Mouse (Mus musculus): ENCODE data around the gene Ypel2.
"Not testable (repeated sequence)": the region's sequence is repeated elsewhere in the genome, so short reads cannot be mapped to it uniquely, and the experiment has no call there.

The Ypel2 gene

DNA sequence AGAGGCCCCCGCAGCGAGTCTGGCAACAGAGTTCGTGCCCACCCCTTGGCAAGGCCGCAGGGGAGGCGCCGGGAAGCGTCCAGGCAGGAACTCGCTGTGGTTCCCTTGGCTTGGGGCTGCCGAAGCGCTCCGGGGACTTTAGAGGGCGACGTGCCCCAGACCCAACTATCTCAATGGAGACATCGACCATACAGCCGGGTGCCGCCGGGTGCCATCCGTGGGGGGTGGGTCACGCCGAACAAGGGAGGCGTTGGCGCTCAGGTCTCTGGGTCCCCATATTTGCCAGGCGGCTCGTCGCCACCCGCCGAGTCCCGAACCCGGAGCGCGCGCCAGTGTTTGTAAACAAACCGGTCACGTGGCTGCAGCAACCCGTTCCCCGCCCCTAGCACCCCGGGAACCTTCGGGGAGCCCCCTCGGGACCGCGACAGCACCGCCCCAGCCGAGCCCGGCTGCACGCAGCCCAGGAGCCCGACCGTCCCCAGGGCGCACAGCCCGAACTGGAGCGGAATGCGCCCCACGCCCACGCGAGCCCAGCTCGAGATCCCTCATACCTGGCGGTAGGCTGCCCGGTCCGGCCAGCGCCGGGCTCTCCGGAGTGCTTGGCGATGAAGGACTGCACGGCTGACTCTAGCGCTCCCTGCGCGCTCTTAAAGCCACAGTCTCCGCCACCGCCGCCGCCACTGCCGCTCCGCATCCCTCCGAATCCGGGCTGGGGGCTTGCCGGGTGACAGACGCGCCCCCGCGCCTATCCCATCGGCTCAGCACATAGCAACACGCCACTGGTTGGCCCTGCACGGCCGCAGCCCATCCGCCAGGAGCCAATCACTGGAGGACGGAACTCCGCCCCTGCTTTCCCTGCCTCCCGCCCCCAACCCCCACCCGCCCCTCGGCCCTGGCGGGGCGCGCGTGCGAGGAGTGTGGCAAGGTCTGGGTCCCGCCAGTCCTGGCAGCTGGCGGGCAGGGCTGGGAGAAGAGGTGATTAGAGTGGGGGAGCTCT, at the start of gene Ypel2:
Gene Ypel2 (minus strand): TSS at position 667 of the 997 bp plus-strand sequence.
- peak; percentile 99 for DNase-seq

DNA sequence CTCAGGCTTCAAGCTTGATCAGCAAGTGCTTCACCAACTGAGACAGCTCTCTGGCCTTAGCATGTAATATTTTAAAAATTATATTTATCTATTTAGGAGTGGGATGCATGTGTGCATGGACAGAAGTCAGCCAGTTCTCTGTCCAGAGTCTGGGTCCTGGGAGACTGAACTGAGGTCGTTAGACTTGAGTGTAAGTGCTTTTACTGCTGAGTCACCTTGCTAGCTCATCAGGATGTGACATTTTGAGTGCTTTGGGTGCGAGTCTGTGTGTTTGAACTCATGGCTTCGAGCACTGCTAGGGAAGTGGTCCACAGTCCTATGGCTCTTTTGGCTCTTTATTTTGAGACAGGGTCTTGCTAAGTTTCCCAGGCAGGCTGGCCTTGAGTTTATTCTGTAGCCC, 49.5 kb upstream of the Ypel2 start:
- DNase-seq: no peak

DNA sequence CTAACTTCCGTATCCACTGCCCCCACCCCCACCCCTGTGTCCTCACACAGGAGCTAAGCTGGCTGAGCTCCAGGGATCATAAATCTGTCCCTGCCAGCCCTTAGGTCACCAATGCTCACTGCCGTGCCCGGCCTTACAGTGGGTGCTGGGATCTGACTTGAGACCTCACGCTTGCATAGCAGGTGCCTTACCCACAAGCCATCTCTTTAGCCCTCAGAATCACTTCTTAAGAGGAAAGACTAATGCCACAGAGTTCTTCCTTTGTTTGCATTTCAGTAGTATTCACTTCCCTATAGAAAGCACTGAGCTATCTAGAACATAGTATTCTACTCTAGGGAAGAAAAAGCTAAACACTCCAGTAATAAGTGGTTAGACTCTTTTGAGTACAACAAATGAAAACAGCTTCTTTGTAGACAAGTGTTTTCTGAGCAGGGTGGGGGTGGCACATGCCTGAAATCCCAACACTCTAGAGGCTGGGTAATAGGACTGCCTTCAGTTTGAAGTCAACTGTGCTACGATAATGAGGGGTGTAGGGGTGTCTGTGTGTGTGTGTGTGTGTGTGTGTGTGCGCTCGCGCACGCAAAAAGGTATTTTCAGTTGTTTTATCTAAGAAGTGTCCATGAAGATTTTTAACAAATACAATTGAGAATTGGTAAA, 45.9 kb upstream of the Ypel2 start:
- peak; percentile 34 for DNase-seq

DNA sequence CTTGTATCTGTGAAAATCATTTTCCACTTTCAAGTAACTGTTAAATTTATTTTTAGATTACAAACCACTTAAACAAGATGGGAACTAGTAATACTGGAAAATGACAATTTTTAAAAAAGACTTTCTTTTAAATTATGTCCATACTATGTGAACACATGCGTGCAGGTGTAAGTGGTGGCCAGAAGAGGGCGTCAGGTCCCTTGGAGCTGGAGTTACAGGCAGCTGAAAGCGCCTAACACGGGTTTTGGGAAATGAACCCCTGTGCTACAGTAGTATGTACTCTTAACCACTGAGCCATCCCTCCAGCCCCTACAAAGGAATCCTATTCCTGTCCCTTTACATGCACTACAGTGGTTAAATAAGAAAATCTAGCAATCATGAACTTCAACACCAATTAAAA, 42.7 kb upstream of the Ypel2 start:
- DNase-seq: no peak

DNA sequence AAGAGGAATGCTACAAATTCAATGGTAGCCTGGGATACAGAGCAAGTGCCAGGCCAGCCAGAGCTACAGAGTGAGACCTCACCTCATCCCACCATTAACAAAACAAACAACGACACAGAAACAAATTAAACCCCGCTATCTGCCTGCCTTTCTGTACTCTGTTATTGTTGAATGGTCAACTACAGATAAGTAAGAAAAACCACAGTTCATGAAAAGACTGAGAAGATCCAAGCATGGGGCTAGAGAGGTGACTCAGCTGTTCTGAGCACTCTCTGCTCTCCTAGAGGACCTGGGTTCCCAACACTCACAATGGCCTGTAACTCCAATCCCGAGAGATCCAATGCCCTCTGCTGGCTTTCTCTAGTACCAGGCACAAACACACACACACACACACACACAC, 34.7 kb upstream of the Ypel2 start:
- DNase-seq: no peak

DNA sequence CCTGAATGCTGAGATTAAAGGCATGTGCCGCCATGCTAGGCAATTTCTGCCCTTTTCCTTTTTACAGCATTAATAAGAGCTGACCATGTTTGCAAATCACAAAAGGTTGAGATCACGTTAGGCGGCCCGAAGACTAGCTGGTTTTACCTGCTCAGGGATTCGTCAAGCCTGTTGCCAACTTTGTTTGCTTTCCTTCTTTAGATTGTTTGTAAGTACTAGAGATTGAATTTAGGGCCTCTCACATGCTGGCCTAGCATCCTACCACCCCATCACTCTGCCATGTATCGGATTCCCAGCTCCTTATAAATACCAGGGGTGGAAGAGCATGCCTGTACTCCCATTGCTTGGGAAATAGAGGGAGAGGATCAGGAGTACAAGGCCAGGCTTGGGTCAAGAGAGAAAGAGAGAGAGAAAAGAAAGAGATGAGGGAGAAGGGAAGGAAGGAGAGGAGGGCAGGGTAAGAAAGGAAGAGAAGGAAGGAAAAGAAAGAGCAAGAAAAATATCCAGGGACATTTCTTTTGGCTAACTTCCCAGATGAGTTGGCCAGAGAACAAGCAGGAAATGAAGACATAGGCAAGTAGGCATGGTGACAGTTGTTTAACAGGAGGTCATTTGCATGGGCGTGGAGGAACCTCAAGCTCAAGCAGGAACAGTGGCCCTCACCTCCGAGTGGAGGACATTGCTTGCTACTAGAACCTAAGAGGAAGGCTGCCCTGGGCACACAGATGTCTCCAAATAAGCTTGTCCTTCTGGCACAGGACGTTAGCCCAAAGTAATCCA, 32.8 kb upstream of the Ypel2 start:
- DNase-seq: peak; percentile 30

DNA sequence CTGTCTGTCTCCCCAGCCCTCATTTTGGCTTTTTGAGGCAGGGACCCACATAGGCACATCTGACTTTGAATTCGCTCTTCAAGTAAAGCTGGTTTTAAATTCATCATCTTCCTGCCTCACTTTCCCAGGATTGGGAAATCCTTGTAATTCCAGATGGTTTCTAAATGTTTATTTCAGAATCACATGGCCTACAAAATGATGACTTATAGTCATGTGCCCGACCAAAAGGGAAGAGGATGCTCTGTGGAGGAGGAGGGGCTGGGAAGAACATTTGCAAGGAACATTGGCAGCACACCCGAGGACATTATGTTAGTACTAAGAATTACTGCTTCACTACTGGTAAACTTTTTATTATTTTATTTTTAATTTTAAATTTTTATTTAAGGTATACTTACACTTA, 31.8 kb upstream of the Ypel2 start:
- DNase-seq: no peak

DNA sequence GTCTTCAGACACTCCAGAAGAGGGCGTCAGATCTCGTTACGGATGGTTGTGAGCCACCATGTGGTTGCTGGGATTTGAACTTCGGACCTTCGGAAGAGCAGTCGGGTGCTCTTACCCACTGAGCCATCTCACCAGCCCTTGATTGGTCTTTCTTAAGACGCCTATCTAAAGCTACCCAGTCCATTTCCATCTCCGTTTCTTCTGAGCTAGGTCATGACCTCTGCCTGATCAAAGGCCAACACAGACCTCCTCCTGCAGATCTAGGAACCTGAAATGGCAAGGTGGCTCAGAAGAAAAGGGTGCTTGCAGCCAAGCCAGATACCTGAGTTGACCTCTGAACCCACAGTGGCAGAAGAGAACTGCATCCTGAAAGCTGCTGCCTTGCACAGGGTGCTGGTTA, 29.7 kb upstream of the Ypel2 start:
- DNase-seq: not testable (repeated sequence)

DNA sequence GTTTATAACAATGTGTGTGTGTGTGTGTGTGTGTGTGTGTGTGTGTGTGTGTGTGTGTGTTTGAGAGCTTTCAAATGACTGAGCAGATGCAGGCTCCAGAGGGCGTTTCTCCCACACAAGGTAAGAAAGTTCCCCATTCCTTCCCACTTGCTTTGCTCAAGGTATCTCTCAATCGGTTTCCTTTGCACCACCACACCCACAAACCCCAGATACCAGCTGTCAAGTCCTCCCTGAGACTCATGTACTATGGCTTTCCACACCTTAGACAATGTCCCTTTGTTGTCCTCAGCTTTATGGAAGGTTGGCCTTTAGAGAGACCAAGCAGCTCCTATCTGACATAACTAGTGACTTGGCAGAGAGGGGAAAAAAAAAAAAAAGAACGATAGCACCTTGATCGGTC, 29.3 kb upstream of the Ypel2 start:
- DNase-seq: no peak

DNA sequence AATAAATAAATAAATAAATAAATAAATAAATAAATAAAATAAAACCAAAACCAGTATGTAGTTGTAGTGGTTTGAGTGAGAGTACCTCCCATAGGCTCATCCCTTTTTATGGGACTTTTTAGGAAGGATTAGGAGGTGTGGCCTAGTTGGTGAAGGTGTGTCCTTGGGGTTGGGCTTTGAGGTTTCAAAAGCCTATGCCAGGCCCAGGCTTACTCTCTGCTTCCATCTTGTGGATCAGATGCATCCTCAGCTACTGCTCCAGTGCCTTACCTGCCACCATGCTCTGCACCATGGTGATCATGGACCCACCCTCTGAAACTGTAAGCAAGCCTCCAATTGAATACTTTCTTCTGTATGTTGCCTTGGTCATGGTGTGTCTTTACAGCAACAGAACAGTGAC, 28.0 kb upstream of the Ypel2 start:
- DNase-seq: no peak

DNA sequence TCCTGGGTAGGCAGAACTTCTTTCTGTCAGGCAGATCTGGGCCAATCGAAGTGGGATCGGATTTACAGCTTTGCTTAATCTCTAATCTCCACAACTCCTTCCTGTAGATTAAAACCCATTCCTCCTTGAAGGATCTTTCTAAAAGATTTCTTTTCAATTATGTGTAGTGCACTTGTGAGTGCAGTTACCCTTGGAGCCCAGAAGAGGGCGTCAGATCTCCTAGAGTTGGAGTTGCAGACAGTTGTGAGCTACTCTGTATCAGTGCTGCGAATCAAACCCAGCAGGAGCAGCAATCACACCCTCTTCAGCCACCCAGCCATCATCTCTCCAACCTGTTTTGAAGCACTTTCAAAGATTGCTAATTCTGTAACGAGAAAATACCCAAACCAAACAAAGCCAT, 26.9 kb upstream of the Ypel2 start:
- DNase-seq: no peak

DNA sequence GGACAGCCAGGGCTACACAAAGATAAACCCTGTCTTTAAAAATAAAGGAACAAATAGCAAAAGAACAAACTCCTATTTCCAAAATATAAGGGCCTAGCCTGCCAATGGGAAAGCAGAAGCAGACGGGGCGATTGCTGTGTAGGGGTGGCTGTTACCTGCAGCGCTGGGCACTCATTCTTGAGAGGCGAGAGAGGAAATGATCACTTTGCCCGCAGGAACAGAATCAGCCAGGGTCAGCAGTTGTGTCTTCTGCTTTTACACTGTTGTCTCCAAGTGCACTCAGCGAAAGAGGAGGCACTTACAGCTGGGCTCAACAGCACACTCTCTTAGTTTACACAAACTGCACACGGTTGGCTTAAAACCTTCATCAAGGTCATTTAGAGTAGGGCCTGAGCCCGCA, 25.9 kb upstream of the Ypel2 start:
- DNase-seq: no peak

DNA sequence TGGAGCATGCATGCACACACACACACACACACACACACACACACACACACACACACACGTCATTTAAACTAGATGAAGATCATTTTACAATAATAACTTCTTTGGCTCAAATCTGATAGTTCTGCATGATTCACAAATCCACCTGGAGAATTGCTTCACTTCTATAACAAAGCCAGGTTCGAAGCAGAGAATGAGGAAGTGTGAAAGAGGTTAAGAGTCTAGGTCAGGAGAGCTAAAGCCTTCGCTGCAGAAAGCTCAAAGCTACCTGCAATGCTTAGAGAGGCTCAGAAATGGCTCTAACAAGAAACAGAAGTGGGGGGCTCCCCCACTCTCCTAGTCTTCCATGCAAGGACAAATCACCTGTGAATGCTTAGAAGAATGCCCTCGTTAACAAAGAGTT, 24.6 kb upstream of the Ypel2 start:
- no peak for DNase-seq

DNA sequence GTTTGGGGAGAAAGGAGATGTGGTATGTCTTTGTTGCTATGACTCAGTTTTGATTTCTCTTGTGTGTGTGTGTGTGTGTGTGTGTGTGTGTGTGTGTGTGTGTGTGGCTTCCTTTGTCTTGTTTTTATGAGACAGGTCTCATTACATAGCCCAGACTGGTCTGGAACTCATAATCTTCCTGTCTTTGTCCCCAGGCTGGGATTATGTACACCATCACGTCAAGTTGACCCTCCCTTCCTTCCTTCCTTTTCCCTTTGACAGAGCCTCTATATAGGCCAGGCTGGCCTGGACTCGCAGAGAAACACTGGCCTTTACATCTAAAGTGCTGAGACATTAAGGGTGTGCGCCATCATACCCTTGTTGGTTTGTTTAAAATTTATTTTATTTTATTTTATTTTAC, 22.2 kb upstream of the Ypel2 start:
- peak; percentile 31 for DNase-seq

DNA sequence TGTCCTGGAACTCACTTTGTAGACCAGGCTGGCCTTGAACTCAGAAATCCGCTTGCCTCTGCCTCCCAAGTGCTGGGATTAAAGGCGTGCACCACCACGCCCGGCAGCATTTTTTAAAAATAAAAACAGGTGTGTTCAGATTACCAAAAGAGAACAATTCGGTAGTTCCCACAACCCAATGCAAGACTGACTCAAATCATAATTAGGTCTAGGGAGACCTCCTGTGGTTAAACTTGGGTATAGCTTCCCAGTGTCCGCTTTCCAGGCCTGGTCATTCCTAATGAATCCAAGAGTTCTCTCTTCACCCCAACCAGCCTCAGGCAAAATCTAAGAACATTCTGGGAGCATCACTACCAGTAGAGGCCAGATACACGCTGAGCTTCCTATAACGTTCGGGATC, 17.0 kb upstream of the Ypel2 start:
- peak; percentile 81 for DNase-seq

DNA sequence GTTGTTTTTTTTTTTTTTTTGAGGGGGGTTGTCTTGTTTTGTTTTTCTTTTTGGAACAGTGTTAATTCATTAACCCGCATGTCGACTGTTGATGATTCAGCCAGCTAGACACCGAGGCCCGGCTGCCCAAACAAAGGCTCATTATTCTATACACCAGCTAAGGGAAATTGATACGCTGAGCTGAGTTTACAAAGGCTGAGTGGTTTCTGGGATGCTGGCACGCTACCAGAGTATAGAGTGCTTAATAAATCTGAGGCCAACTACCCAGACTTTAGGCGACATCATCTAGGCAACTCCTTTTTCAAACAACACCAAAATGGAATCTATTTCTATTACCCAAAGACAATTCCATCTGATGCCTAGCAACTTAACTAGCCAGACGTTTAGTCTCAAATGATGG, 13.9 kb upstream of the Ypel2 start:
- DNase-seq: no peak

DNA sequence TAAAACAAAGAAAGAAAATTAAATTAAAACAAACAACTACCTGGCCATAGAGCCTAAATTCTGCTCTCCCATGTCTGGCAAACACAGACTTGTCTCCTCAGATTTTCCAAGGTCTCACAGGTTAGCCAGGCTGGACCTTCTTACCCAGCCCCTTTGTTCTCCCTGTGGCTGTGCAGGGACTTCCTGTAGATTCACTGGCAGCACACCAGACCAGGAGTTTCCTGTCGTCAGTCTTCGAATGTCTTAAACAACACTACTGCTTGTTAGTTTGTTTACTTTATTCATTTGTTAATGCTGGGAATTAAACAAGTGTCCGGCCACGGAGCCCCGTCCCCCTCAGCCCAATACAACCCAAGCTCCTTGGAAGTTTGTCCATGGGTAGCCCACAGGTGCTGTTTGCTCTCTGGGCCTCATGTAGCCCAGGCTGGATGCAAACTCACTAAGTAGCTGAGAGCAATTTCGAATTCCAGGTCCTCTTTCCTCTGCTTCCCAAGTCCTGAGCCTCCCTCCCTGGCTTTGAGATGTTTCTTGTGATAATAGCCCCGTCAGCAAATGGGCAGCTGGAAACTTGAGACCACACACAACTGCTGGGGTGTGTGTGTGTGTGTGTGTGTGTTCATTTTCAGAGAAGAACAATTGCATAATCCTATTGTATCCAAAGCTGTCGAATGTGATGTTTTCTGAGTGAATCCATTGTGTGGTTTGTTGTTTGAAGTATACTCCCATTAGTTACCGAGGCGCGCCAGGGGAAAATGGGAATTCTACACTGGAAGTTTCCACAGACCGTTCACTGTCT, 11.7 kb upstream of the Ypel2 start:
- peak; percentile 32 for DNase-seq

DNA sequence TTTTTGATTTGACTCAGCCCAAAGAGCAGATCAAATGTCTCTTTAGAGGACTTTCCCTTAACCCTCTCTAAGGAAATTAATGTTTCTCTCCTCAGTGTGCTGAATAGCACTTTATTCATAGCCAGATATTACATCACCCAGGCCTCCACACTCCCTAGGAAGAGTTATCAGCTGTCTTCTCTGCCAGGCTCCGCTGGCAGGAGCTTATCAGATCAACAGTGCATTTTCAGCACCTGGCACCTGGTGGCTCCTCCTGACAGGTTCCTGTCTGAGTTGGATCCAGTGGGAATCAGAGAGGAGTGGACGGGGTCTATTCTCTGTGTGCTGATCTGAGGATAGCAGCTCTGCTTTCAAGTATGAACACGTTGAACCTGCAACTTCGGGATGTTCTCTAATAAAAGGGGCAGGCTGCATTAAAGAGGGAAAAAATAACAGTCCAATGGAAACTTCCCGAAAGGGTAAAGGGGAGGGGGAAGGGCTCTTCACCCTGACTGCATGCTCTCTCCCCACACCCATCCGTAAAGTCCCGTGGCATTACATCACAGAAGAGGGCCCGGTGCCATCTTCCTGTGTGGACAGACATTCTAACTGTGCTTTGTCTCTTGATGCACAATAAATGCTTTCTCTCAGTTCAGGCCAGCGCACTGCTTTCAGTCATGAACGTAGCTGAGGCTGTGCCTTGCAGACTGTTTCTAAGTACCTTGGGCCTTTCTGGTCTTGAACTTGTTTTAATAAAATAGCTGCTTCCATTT, 8.7 kb upstream of the Ypel2 start:
- no peak for DNase-seq

DNA sequence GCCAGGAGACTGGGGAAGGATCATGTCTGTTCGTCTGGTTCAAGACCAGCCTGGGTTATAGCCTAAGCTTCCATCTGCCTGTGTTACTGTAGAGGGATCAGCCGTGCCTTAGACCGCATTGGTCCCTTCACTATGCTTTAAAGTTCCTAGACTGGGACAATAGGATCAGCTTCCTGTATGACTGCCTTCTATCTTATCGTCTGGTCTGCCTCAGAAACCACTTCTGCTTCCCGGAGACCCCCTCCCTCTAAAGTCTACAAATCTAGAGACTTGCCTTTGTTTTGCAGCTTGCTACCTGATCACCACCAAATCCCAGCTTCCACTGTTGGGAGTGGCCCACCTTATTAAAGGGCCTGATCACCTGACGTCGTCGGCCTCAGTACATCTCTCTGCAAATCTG, 7.7 kb upstream of the Ypel2 start:
- no peak for DNase-seq

DNA sequence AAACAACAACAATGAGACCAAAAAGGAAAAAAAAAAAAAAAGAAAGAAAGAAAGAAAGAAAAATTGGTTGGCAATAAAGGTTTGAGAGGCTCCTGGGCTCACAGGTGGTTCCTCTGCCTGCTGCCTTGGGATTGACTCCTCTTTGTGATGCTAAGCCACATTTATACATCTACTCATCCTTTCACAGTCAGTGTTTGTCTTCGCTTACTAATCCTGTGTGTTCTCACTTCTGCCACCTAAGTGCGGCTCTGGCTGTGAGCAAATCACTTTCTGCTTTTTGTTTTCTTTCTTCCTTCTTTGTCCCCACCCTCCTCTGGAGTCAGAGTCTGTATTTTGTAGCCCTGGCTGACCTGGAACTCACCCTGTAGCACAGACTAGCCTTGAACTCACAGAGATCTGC, 2.8 kb upstream of the Ypel2 start:
- DNase-seq: no peak

DNA sequence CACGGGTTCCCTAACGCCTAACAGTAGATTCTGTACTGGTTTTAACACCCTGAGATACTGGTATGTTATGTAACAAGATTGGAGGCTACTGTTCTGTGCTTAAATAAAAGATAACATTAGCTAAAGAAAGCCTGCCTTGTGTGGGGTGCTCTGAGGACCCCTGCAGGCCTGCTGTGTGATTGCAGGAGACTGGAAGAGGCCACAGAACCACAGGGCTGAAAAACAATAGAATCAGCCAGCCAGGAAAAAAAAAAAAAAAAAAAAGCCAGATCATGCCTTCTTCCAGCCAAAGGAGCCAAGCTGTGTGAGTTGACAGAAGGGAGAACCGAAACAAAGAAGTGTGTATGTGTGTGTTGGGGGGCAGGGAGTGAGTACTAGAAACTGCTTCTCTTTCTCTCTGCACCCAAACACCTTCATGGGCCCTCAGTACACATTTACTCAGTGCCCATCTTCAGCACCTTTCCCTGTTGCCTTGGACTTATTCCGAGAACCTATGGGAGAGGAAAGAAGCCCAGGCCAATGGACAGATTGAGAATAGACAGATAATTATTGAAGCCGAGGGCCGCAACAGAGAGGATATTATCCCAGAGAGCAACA, 2.2 kb upstream of the Ypel2 start:
- peak; percentile 75 for DNase-seq
